Mouse (Mus musculus) kidney, embryonic 16.5 days (tissue): ENCODE data around the gene Lin28b. TPM values are rescaled to one million over a fixed set of nuclear protein-coding genes. Genes with fewer than 3 reads are reported as not detected.
"Not testable (repeated sequence)": the region's sequence is repeated elsewhere in the genome, so short reads cannot be mapped to it uniquely, and the experiment has no call there.

Experiments used
- ATAC-seq: fragments of 200-750 bp; cut with Nextera tagmentation; 2 replicates; pipeline ENCODE4 v1.8.0; 2017; ENCODE audit warnings: moderate TSS enrichment; ENCODE audit not compliant: low FRiP score, low TSS enrichment
- H3K27ac ChIP-seq: fragments of 300-500 bp; sonication (generic); 2 replicates; pipeline ENCODE4 v1.5.1; 2014; ENCODE audit warnings: low read length
- H3K27me3 ChIP-seq: fragments of 300-500 bp; sonication (generic); 2 replicates; pipeline ENCODE4 v1.6.1; 2014; ENCODE audit warnings: low read length, control low read depth, mixed read lengths; ENCODE audit not compliant: insufficient read depth
- H3K36me3 ChIP-seq: fragments of 300-500 bp; sonication (generic); 2 replicates; pipeline ENCODE4 v1.6.1; 2014; ENCODE audit warnings: low read length, control low read depth, mixed read lengths; ENCODE audit not compliant: insufficient read depth
- H3K4me1 ChIP-seq: fragments of 300-500 bp; sonication (generic); 2 replicates; pipeline ENCODE4 v1.6.1; 2014; ENCODE audit warnings: low read length, control low read depth, mixed read lengths; ENCODE audit not compliant: insufficient read depth
- H3K4me2 ChIP-seq: fragments of 300-500 bp; sonication (generic); replicated peaks from 2 replicates; pipeline ENCODE4 v1.6.1; 2014; ENCODE audit warnings: low read depth, low read length
- H3K4me3 ChIP-seq: fragments of 300-500 bp; sonication (generic); 2 replicates; pipeline ENCODE4 v1.5.1; 2014; ENCODE audit warnings: mild to moderate bottlenecking, low read length
- H3K9ac ChIP-seq: fragments of 300-500 bp; sonication (generic); replicated peaks from 2 replicates; pipeline ENCODE4 v1.6.1; 2014; ENCODE audit warnings: low read length
- H3K9me3 ChIP-seq: fragments of 300-500 bp; sonication (generic); 2 replicates; pipeline ENCODE4 v1.6.1; 2016; ENCODE audit warnings: low read length, control low read depth
- WGBS: fragments of 180-500 bp; shearing (Covaris S2); extraction: QIAGEN DNeasy Blood & Tissue Kit; methylation state at CpG from one replicate; pipeline ENCODE4 v1.1.7; 2014; 5-methylcytosine and 5-hydroxymethylcytosine counted together
- polyA plus RNA-seq: library from polyadenylated mRNA; unstranded; fragments of >200 nt; fragmentation: Nextera tagmentation; extraction: Ambion mirVana; gene quantifications from 2 replicates; pipeline ENCODE4 v1.2.1, GENCODE M21; 2015

The Lin28b gene
- polyA plus RNA-seq, 1 experiment from 2014 or later, result 0.75 TPM

DNA sequence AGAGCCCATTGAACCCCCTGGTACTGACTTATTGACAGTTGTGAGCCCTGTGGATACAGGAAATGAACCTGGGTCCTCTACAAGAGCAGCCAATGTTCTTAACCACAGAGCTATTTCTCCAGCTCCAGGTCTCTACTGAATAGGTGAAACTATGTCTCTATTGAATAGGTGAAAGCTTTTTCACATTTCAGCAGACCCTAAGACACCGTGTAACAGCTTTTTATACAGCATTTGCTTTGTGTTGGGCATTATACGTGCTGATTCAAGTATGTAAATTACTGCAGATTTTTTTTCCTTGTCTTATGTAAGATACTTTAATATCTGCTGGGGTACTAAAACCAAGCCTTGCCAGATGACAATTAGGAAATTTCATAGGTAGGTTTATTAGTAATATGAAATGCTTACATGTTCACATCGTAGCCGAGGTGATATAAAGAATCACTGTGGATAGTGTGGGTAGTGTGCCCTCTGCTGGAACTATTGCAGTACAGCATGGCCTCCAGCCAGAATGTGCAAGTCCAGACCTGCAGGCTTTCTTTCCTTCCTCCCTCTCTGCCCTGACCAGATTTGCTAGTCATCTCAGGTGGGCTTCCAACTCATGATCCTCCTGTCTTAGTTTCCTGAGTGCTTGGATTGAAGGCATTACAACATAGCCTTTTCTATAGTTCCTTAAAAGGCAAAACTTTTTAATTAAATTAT, 113.1 kb downstream of the Lin28b start:
- Histone ChIP-seq H3K9ac (no peak overlapping the region), H3K27me3 (no peaks in the 10 kb centered on the region), H3K4me2 (no peak overlapping the region), H3K36me3 (no peaks in the 10 kb centered on the region), H3K4me1 (no peaks in the 10 kb centered on the region), H3K27ac (no peak overlapping the region), H3K4me3 (no peak overlapping the region), H3K9me3 (no peaks in the 10 kb centered on the region)
- WGBS, result 46% methylated on average over 4 of the region's 4 CpGs
- ATAC-seq, result peak; percentile 54; the same call in 1 of the 2 replicates

- H3K9me3 ChIP-seq, result no peaks in the 10 kb centered on the region
- no peaks in the 10 kb centered on the region for H3K36me3 ChIP-seq
- H3K4me1 ChIP-seq, result no peaks in the 10 kb centered on the region
- no peak overlapping the region for H3K4me3 ChIP-seq
- WGBS, result 41% methylated on average over 2 of the region's 2 CpGs
- peak; percentile 33; the same call in 1 of the 2 replicates for ATAC-seq
- H3K4me2 ChIP-seq, result no peak overlapping the region
- H3K27ac ChIP-seq, result no peak overlapping the region
- H3K27me3 ChIP-seq, result no peaks in the 10 kb centered on the region
- H3K9ac ChIP-seq, result no peak overlapping the region
Observed at GRCm38 (mm10) chr10:45370545-45370944, 115.7 kb downstream of the Lin28b start.

DNA sequence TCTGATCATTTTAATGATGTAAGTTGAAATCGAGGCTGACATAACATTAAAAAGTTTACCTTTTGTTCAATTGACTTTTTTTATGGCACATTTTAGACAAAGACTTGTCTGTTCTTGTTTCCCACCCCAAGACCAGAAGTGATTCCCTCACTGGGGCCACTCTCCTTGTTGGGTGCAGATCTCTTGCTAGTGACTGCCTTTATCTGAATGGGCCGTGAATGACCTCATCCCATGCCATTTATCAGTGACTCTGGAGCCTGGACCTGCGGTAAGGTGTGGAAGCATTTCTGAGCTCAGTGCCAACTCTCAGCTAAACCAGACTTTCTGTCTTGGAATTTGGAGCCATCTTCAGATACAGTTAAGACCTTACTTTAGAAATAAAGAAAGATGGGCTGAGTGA, 116.6 kb downstream of the Lin28b start:
- WGBS, result 79% methylated on average over 3 of the region's 3 CpGs
- Histone ChIP-seq H3K27ac (no peak overlapping the region), H3K4me3 (no peak overlapping the region), H3K4me2 (no peak overlapping the region), H3K9me3 (no peaks in the 10 kb centered on the region), H3K4me1 (no peaks in the 10 kb centered on the region), H3K27me3 (no peaks in the 10 kb centered on the region), H3K9ac (no peak overlapping the region), H3K36me3 (no peaks in the 10 kb centered on the region)
- no peak for ATAC-seq

DNA sequence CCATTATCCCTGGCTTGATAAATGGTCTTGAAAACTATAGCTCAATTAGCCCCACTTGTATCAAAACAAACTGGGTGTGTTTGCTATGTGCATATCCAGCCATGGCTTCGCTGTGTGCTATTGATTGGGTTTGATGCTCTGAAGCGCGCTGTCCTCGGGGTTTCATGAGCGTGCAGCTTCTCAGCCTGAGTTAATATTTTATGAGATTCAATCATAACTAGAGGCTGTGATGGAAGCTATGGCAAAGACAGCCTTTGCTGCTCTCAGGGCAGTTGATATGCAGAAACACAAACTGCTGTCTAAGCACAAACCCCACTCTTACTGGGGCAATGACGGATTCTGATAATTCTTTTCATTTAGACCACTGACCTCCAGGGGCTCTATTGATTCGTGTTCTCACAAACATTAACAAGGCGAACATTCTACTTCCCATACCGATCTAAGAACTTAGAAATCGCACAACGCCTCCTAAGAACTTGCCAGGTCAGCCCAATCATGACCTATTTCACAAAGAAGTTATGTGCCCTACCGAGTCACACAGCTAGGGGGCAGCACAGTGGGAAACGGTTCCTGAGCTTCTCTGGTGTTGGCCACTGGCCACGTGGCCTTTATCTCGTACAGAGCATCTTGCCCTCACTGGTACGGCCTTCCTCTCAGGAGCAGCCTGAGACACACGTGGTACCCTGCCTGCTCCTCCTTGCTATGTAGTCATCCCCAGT, 119.0 kb downstream of the Lin28b start:
- Histone ChIP-seq H3K27ac (no peak overlapping the region), H3K4me3 (no peak overlapping the region), H3K9me3 (no peaks in the 10 kb centered on the region), H3K4me2 (no peak overlapping the region), H3K27me3 (no peaks in the 10 kb centered on the region), H3K9ac (no peak overlapping the region), H3K36me3 (no peaks in the 10 kb centered on the region), H3K4me1 (no peaks in the 10 kb centered on the region)
- 90% methylated on average over 17 of the region's 17 CpGs for WGBS
- no peak for ATAC-seq

DNA sequence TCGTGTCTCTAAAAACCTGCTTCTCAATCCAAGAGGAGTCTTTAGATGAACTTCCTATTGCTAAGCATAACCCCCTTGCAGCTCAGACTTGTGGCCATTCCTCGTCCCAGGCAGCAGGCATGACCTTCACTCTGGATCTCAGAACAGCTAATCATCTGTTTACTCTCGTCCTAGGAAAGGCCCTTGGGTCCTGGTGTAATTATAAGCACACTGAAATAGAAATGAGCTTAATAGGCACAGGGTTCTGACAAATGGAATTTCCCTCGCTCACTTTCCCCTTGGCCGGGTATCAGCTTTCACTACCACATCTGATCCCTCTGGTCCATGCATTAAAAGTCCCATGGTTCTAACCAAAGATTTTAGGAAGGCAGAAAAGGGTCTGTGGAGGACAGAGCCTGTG, 122.8 kb downstream of the Lin28b start:
- Histone ChIP-seq H3K4me1 (no peaks in the 10 kb centered on the region), H3K9me3 (no peaks in the 10 kb centered on the region), H3K27me3 (no peaks in the 10 kb centered on the region), H3K4me2 (no peak overlapping the region), H3K9ac (no peak overlapping the region), H3K4me3 (no peak overlapping the region), H3K36me3 (no peaks in the 10 kb centered on the region), H3K27ac (no peak overlapping the region)
- ATAC-seq, result no peak
- 35% methylated on average over 5 of the region's 5 CpGs for WGBS

- H3K9me3 ChIP-seq, result no peaks in the 10 kb centered on the region
- no peaks in the 10 kb centered on the region for H3K36me3 ChIP-seq
- H3K4me2 ChIP-seq, result no peak overlapping the region
- no peak overlapping the region for H3K9ac ChIP-seq
- H3K27ac ChIP-seq, result no peak overlapping the region
- H3K4me1 ChIP-seq, result no peaks in the 10 kb centered on the region
- WGBS, result 94% methylated on average over 6 of the region's 6 CpGs
- H3K4me3 ChIP-seq, result no peak overlapping the region
- ATAC-seq, result no peak
- no peaks in the 10 kb centered on the region for H3K27me3 ChIP-seq
Observed at GRCm38 (mm10) chr10:45356091-45356490, 130.1 kb downstream of the Lin28b start.

DNA sequence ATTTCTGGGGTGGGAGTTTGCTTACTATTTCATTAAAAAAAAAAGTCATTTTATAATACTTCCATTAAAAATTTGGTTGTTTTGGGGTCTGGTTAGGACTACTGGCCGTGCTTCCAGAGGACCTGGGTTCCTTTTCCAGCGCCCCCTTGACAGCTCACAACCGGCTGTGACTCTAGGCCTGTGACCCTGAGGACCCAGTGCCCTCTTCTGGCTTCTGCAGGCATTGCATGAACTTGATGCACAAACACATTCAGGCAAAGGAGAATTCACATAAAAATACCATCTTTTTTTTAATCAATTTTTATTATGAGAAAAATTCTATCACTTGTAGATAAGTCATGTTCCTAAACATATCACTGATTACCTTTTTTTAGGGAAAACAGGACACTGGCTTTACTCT, 138.1 kb downstream of the Lin28b start:
- not testable (repeated sequence) for H3K27ac ChIP-seq, H3K4me1 ChIP-seq, H3K4me2 ChIP-seq, H3K4me3 ChIP-seq, ATAC-seq, H3K9me3 ChIP-seq, H3K9ac ChIP-seq, H3K27me3 ChIP-seq, H3K36me3 ChIP-seq
- WGBS, result 90% methylated on average over 3 of the region's 3 CpGs

- Histone ChIP-seq H3K4me3 (no peak overlapping the region), H3K4me1 (no peaks in the 10 kb centered on the region), H3K4me2 (no peak overlapping the region), H3K36me3 (no peaks in the 10 kb centered on the region), H3K27me3 (no peaks in the 10 kb centered on the region), H3K27ac (no peak overlapping the region), H3K9me3 (no peaks in the 10 kb centered on the region), H3K9ac (no peak overlapping the region)
- ATAC-seq, result no peak
- 80% methylated on average over 9 of the region's 9 CpGs for WGBS
Observed at GRCm38 (mm10) chr10:45345217-45345616, 141.0 kb downstream of the Lin28b start.

- Histone ChIP-seq H3K27me3 (no peaks in the 10 kb centered on the region), H3K4me3 (no peak overlapping the region), H3K27ac (no peak overlapping the region), H3K9me3 (no peaks in the 10 kb centered on the region), H3K9ac (no peak overlapping the region), H3K4me2 (no peak overlapping the region), H3K36me3 (no peaks in the 10 kb centered on the region), H3K4me1 (no peaks in the 10 kb centered on the region)
- ATAC-seq, result no peak
- 83% methylated on average over 4 of the region's 4 CpGs for WGBS
Observed at GRCm38 (mm10) chr10:45344381-45344780, 141.8 kb downstream of the Lin28b start.

GRCm38 (mm10) chr10:45339106-45339505, 147.1 kb downstream of the Lin28b start:
- Histone ChIP-seq H3K4me2 (no peak overlapping the region), H3K27ac (no peak overlapping the region), H3K36me3 (no peaks in the 10 kb centered on the region), H3K27me3 (peaks cover 18% of the 10 kb centered on the region), H3K4me3 (no peak overlapping the region), H3K4me1 (no peaks in the 10 kb centered on the region; the same call in 1 of the 2 replicates), H3K9me3 (no peaks in the 10 kb centered on the region), H3K9ac (no peak overlapping the region)
- 75% methylated on average over 7 of the region's 7 CpGs for WGBS
- no peak for ATAC-seq
